Mouse (Mus musculus) MEL (cell line): ENCODE measurements around the gene Gm17018. TPM values are rescaled to one million over a fixed set of nuclear protein-coding genes. Genes with fewer than 3 reads are reported as not detected.

Experiments used
- DNase-seq: peaks from one replicate; pipeline ENCODE4 v3.0.0; 2011; ENCODE audit warnings: low read depth, low spot score
- H3K27ac ChIP-seq: 2 replicates; pipeline ENCODE4 v1.5.1; 2012; ENCODE audit warnings: low read depth, mild to moderate bottlenecking, control low read depth, low read length, moderate library complexity; ENCODE audit not compliant: control insufficient read depth
- H3K27me3 ChIP-seq, 2 experiments: fragments of 150-350 bp in 1 of 2; sonication (generic) in 1 of 2; 2 replicates each; pipeline ENCODE4 v1.6.1; 2012; ENCODE audit warnings: low read length in 2 of 2, mild to moderate bottlenecking in 2 of 2, improper control_type of control experiment in 1 of 2, moderate library complexity in 1 of 2; ENCODE audit not compliant: insufficient read depth in 2 of 2, control insufficient read depth in 1 of 2
- H3K36me3 ChIP-seq, 2 experiments: 2 replicates each; pipeline ENCODE4 v1.6.1; 2012 to 2014; ENCODE audit warnings: low read length in 2 of 2, improper control_type of control experiment in 1 of 2, inconsistent platforms in 1 of 2, mild to moderate bottlenecking in 1 of 2; ENCODE audit not compliant: insufficient read depth in 2 of 2, control insufficient read depth in 1 of 2
- H3K4me1 ChIP-seq, 2 experiments: fragments of 150-350 bp in 1 of 2; sonication (generic) in 1 of 2; 2 replicates each; pipeline ENCODE4 v1.6.1; 2012; ENCODE audit warnings: low read length in 2 of 2, improper control_type of control experiment in 1 of 2, mild to moderate bottlenecking in 1 of 2; ENCODE audit not compliant: insufficient read depth in 2 of 2, control insufficient read depth in 1 of 2
- H3K4me3 ChIP-seq, 2 experiments: fragments of 150-350 bp in 1 of 2; sonication (generic) in 1 of 2; 2 replicates each; pipeline ENCODE4 v1.5.1; 2012; ENCODE audit warnings: low read depth in 2 of 2, low read length in 2 of 2, mild to moderate bottlenecking in 2 of 2, moderate library complexity in 2 of 2, control low read depth in 1 of 2, improper control_type of control experiment in 1 of 2; ENCODE audit not compliant: control insufficient read depth in 1 of 2, insufficient read depth in 1 of 2
- H3K79me2 ChIP-seq: 2 replicates; pipeline ENCODE4 v1.6.1; 2012; ENCODE audit warnings: mild to moderate bottlenecking, low read length, moderate library complexity; ENCODE audit not compliant: control insufficient read depth, poor library complexity, insufficient read depth
- H3K9ac ChIP-seq: 2 replicates; pipeline ENCODE4 v1.6.1; 2012; ENCODE audit warnings: low read depth, mild to moderate bottlenecking, control low read depth, low read length, moderate library complexity; ENCODE audit not compliant: control insufficient read depth, poor library complexity, severe bottlenecking
- H3K9me3 ChIP-seq: fragments of 150-350 bp; sonication (generic); replicated peaks from 2 replicates; pipeline ENCODE4 v1.6.1; 2012; ENCODE audit warnings: mild to moderate bottlenecking, low read length, improper control_type of control experiment, moderate library complexity; ENCODE audit not compliant: insufficient read depth
- BHLHE40 ChIP-seq: IDR thresholded peaks from 2 replicates; pipeline ENCODE4 v1.6.1; 2012; ENCODE audit warnings: low read depth, mild to moderate bottlenecking, inconsistent platforms, low read length, improper control_type of control experiment, borderline replicate concordance
- CHD1 ChIP-seq: IDR thresholded peaks from 2 replicates; pipeline ENCODE4 v1.6.1; 2012; ENCODE audit warnings: low read depth, mild to moderate bottlenecking, inconsistent platforms, low read length, improper control_type of control experiment
- CHD2 ChIP-seq: IDR thresholded peaks from 2 replicates; pipeline ENCODE4 v1.6.1; 2011; ENCODE audit warnings: low read length, improper control_type of control experiment
- CTCF ChIP-seq, 3 experiments: IDR thresholded peaks in 2 of 3; conservative IDR thresholded peaks in 1 of 3; 2 replicates each; pipeline ENCODE4 v1.5.1; 2011 to 2012; ENCODE audit warnings: low read length in 3 of 3, low read depth in 2 of 3, mild to moderate bottlenecking in 2 of 3, improper control_type of control experiment in 1 of 3, inconsistent platforms in 1 of 3, mixed read lengths in 1 of 3, moderate library complexity in 1 of 3; ENCODE audit not compliant: control insufficient read depth in 1 of 3, insufficient read depth in 1 of 3, poor library complexity in 1 of 3, severe bottlenecking in 1 of 3
- E2F4 ChIP-seq: IDR thresholded peaks from 2 replicates; pipeline ENCODE4 v1.6.1; 2011; ENCODE audit warnings: low read depth, low read length, improper control_type of control experiment, borderline replicate concordance
- ELF1 ChIP-seq: IDR thresholded peaks from 2 replicates; pipeline ENCODE4 v1.6.1; 2014; ENCODE audit warnings: low read depth, mild to moderate bottlenecking, inconsistent platforms, low read length, improper control_type of control experiment, moderate library complexity
- EP300 ChIP-seq, 2 experiments: IDR thresholded peaks; 2 replicates each; pipeline ENCODE4 v1.6.1; 2011; ENCODE audit warnings: improper control_type of control experiment in 2 of 2, low read length in 2 of 2, low read depth in 1 of 2, mild to moderate bottlenecking in 1 of 2
- GABPA ChIP-seq: IDR thresholded peaks from 2 replicates; pipeline ENCODE4 v1.6.1; 2012; ENCODE audit warnings: low read depth, mild to moderate bottlenecking, inconsistent platforms, low read length, improper control_type of control experiment, moderate library complexity
- HCFC1 ChIP-seq: IDR thresholded peaks from 2 replicates; pipeline ENCODE4 v1.6.1; 2012; ENCODE audit warnings: low read depth, mild to moderate bottlenecking, inconsistent platforms, low read length, improper control_type of control experiment, moderate library complexity
- KAT2A ChIP-seq: conservative IDR thresholded peaks from 2 replicates; pipeline ENCODE4 v1.6.1; 2012; ENCODE audit warnings: low read depth, low read length, improper control_type of control experiment, inconsistent platforms
- MAFK ChIP-seq: IDR thresholded peaks from 2 replicates; pipeline ENCODE4 v1.6.1; 2011; ENCODE audit warnings: low read depth, mild to moderate bottlenecking, low read length, improper control_type of control experiment, borderline replicate concordance
- MAX ChIP-seq: IDR thresholded peaks from 2 replicates; pipeline ENCODE4 v1.6.1; 2011; ENCODE audit warnings: low read length, improper control_type of control experiment
- MXI1 ChIP-seq: IDR thresholded peaks from 2 replicates; pipeline ENCODE4 v1.6.1; 2011; ENCODE audit warnings: mild to moderate bottlenecking, low read depth, low read length, improper control_type of control experiment
- MYB ChIP-seq: IDR thresholded peaks from 2 replicates; pipeline ENCODE4 v1.6.1; 2011; ENCODE audit warnings: mild to moderate bottlenecking, low read depth, low read length, improper control_type of control experiment
- MYC ChIP-seq: IDR thresholded peaks from 2 replicates; pipeline ENCODE4 v1.6.1; 2011; ENCODE audit warnings: low read depth, mild to moderate bottlenecking, low read length, improper control_type of control experiment, moderate library complexity
- NRF1 ChIP-seq: IDR thresholded peaks from 2 replicates; pipeline ENCODE4 v1.6.1; 2014; ENCODE audit warnings: low read depth, mild to moderate bottlenecking, inconsistent platforms, low read length, improper control_type of control experiment, moderate library complexity; ENCODE audit not compliant: poor library complexity, insufficient read depth, severe bottlenecking
- POLR2A ChIP-seq, 2 experiments: IDR thresholded peaks; 2 replicates each; pipeline ENCODE4 v1.6.1; 2011 to 2012; ENCODE audit warnings: low read length in 2 of 2, mild to moderate bottlenecking in 2 of 2, control low read depth in 1 of 2, improper control_type of control experiment in 1 of 2, low read depth in 1 of 2, moderate library complexity in 1 of 2; ENCODE audit not compliant: control insufficient read depth in 1 of 2, insufficient read depth in 1 of 2, poor library complexity in 1 of 2
- POLR2AphosphoS2 ChIP-seq: IDR thresholded peaks from 2 replicates; pipeline ENCODE4 v1.6.1; 2011; ENCODE audit warnings: low read length, improper control_type of control experiment
- TAL1 ChIP-seq: IDR thresholded peaks from 2 replicates; pipeline ENCODE4 v1.6.1; 2012; ENCODE audit warnings: mild to moderate bottlenecking, inconsistent platforms, low read length, moderate library complexity, mixed read lengths
- USF1 ChIP-seq: IDR thresholded peaks from 2 replicates; pipeline ENCODE4 v1.6.1; 2014; ENCODE audit warnings: low read depth, mild to moderate bottlenecking, inconsistent platforms, low read length, improper control_type of control experiment, moderate library complexity
- USF2 ChIP-seq, 2 experiments: IDR thresholded peaks; 2 replicates each; pipeline ENCODE4 v1.6.1; 2011 to 2012; ENCODE audit warnings: improper control_type of control experiment in 2 of 2, low read length in 2 of 2, borderline replicate concordance in 1 of 2, inconsistent platforms in 1 of 2, low read depth in 1 of 2, mild to moderate bottlenecking in 1 of 2; ENCODE audit not compliant: insufficient read depth in 1 of 2
- ZKSCAN1 ChIP-seq: IDR thresholded peaks from 2 replicates; pipeline ENCODE4 v1.6.1; 2012; ENCODE audit warnings: low read depth, mild to moderate bottlenecking, inconsistent platforms, low read length, improper control_type of control experiment, moderate library complexity
- polyA plus RNA-seq, 2 experiments: library from polyadenylated mRNA; stranded (reverse) in 1 of 2; unstranded in 1 of 2; fragments of >175 nt in 1 of 2; fragments of >200 nt in 1 of 2; gene quantifications; 2 replicates each; pipeline versions ENCODE4 v1.2.1 to v1.2.4; 2012; ENCODE audit warnings: low replicate concordance in 2 of 2, low read depth in 1 of 2; ENCODE audit not compliant: insufficient read length in 2 of 2, insufficient read depth in 1 of 2, missing spikeins in 1 of 2
- total RNA-seq: library from RNA; depleted of rRNA; stranded (reverse); fragments of 300-350 nt; gene quantifications from 2 replicates; pipeline ENCODE4 v1.2.3, GENCODE M21; 2012

The Gm17018 gene
- total and polyA plus RNA-seq, 3 experiments, result 34.9 to 62.6 TPM; not detected in 1

GRCm38 (mm10) chr19:45579416-45579815 is 19.0 kb downstream of the Gm17018 start:
- H3K79me2 ChIP-seq, result no peaks in the 10 kb centered on the region
- no peaks in the 10 kb centered on the region for H3K27me3 ChIP-seq
- H3K9me3 ChIP-seq, result no peaks in the 10 kb centered on the region
- TF ChIP-seq HCFC1 (no peak), ELF1 (no peak), MAFK (no peak), BHLHE40 (no peak), EP300 (IDR thresholded peaks at IDR 0.05; ENCODE audit: low read depth in 1 of 2, low read length in 2 of 2) (no peak), POLR2A (IDR thresholded peaks at IDR 0.05; ENCODE audit: control insufficient read depth in 1 of 2, insufficient read depth in 1 of 2, low read depth in 1 of 2, low read length in 2 of 2, poor library complexity in 1 of 2) (no peak), CHD1 (no peak), MYC (no peak), USF1 (no peak), CTCF (IDR thresholded peaks at IDR 0.05 in 2 of 3, conservative IDR thresholded peaks at IDR 0.05 in 1 of 3; ENCODE audit: control insufficient read depth in 1 of 3, insufficient read depth in 1 of 3, low read depth in 2 of 3, low read length in 3 of 3, poor library complexity in 1 of 3, severe bottlenecking in 1 of 3) (no peak)
- H3K36me3 ChIP-seq, result peaks cover 0 to 16% of the 10 kb centered on the region in 2 experiments; a peak in 3 of 4 replicates
- H3K27ac ChIP-seq, result no peak overlapping the region
- no peak overlapping the region for H3K9ac ChIP-seq
- H3K4me3 ChIP-seq, result no peak overlapping the region
- no peak for DNase-seq
- peaks cover 0 to 17% of the 10 kb centered on the region in 2 experiments for H3K4me1 ChIP-seq

- no peak overlapping the region for H3K4me3 ChIP-seq
- TF ChIP-seq NRF1 (no peak), MYC (no peak), CTCF (IDR thresholded peaks at IDR 0.05 in 2 of 3, conservative IDR thresholded peaks at IDR 0.05 in 1 of 3; ENCODE audit: control insufficient read depth in 1 of 3, insufficient read depth in 1 of 3, low read depth in 2 of 3, low read length in 3 of 3, poor library complexity in 1 of 3, severe bottlenecking in 1 of 3) (no peak), ELF1 (no peak), CHD1 (no peak), KAT2A (no peak), USF2 (IDR thresholded peaks at IDR 0.05; ENCODE audit: borderline replicate concordance in 1 of 2, insufficient read depth in 1 of 2, low read depth in 1 of 2, low read length in 2 of 2) (no peak), TAL1 (no peak), E2F4 (no peak), MXI1 (no peak), ZKSCAN1 (no peak), BHLHE40 (no peak), MAX (no peak), EP300 (IDR thresholded peaks at IDR 0.05; ENCODE audit: low read depth in 1 of 2, low read length in 2 of 2) (no peak), CHD2 (no peak), MAFK (no peak), POLR2AphosphoS2 (no peak), GABPA (no peak), MYB (no peak)
- TF ChIP-seq, all 39 proteins: peak for 0
- peaks cover 0 to 8% of the 10 kb centered on the region in 2 experiments; a peak in 3 of 4 replicates for H3K36me3 ChIP-seq
- H3K9me3 ChIP-seq, result no peaks in the 10 kb centered on the region
- no peak for DNase-seq
- H3K27ac ChIP-seq, result no peak overlapping the region
- H3K9ac ChIP-seq, result no peak overlapping the region
- peaks cover 0 to 9% of the 10 kb centered on the region in 2 experiments; a peak in 3 of 4 replicates for H3K4me1 ChIP-seq
- no peaks in the 10 kb centered on the region for H3K27me3 ChIP-seq
- no peaks in the 10 kb centered on the region for H3K79me2 ChIP-seq
Observed at GRCm38 (mm10) chr19:45580235-45580634, 19.8 kb downstream of the Gm17018 start.
